Mouse (Mus musculus) hematopoietic stem cell, adult 5-6 weeks (primary cell): ENCODE measurements around the gene Pou6f1. TPM values are rescaled to one million over a fixed set of nuclear protein-coding genes. Genes with fewer than 3 reads are reported as not detected.

Source experiments
- ATAC-seq, 2 experiments: fragments of 125-278 bp in 1 of 2; replicated peaks in 1 of 2; 2 replicates each; pipeline ENCODE4 v1.8.0; 2016 to 2017; ENCODE audit warnings: inconsistent platforms in 2 of 2, mild to moderate bottlenecking in 2 of 2, moderate number of reproducible peaks in 2 of 2, low read depth in 1 of 2, moderate TSS enrichment in 1 of 2; ENCODE audit not compliant: low FRiP score in 2 of 2, poor library complexity in 2 of 2, severe bottlenecking in 2 of 2, insufficient read depth in 1 of 2, low TSS enrichment in 1 of 2
- total RNA-seq: library from RNA; stranded (forward); fragments of 172-1452, 232-1000 nt; gene quantifications from 2 replicates; pipeline ENCODE4 v1.2.3, GENCODE M21; 2017

The Pou6f1 gene
- total RNA-seq, 1 experiment from 2014 or later, result 1.6 TPM

DNA sequence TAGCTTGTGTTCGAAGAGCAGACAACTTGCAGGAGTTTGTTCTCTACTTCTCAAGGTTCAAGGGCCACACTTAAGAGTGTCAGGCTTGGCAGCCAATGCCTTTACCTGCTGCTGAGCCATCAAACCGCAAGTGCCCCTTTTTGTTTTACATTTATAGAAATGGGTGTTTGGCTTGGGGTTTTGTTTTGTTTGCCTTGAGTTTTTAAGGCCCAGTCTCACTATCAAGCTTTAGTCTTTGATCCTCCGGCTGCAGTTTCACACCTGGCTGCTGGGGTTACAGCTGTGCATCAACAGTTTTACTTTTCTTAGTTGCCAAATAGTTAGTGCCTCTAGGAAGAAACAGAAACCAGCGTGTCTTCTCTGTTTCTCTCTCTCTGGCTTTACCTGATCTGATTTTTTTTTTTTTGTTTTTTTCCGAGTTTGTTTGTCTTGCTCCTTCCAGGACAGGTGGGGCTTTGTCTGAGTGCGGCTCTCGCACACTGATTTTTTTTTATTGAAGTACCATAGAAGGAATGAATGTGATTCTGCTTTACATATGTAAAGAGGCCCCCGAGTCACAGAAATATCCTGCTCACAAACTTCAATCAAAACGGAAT is 1.4 kb downstream of the Pou6f1 start:
- ATAC-seq, result no peak

DNA sequence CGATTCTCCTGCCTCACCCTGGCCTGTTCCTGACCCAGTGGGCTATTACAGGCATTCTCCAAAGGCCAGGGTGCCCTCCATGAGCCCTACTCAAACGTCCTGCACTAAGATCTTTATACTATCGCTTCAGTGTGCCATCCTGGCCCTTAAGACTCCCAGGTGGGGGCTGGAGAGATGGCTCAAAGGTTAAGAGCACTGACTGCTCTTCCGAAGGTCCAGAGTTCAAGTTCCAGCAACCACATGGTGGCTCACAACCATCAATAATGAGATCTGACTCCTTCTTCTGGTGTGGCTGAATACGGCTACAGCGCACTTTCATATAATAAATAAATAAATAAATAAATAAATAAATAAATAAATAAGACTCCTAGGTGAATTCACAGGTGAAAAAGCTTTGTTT is 7.0 kb downstream of the Pou6f1 start:
- no peak for ATAC-seq

DNA sequence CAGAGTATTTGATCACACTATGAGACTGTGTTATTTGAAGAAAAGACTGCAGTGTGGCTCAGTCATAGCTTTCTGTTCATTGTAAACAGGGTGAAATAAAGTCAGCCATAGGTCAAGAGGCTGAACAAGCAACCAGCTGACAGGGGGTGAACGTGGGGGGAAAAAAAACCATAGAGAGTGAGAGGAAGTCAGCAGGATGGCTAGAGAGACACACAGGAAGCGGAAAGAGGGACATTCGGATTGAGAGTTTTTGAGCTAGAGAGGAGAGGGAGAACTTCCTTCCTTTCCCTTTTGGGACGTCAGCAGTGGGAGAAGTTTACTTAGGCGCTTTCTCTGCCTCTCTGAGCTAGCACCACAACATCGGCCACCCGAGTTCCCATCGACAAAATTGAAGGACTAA is 9.3 kb downstream of the Pou6f1 start:
- ATAC-seq, result no peak

DNA sequence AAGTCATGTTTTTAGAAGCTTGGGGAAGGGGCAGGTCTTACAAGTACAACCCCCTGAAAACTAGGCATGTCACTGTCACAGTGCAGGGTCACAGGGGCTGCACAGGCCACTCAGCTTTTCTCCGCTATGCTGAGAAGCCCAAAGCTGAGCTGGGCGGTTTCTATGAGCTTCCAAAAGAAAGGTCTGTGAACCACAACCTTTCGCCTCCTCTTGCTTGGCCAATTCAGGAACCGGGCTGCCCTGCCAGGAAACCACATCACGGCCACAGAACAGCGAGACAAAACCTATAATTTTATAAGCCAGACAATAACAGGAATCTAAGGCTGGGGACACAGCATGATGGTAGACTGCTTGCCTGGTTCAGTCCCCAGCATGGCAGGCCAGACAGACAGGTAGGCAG is 11.5 kb downstream of the Pou6f1 start:
- ATAC-seq, result peak; percentile 49 to 57; a peak in 1 of 4 replicates

DNA sequence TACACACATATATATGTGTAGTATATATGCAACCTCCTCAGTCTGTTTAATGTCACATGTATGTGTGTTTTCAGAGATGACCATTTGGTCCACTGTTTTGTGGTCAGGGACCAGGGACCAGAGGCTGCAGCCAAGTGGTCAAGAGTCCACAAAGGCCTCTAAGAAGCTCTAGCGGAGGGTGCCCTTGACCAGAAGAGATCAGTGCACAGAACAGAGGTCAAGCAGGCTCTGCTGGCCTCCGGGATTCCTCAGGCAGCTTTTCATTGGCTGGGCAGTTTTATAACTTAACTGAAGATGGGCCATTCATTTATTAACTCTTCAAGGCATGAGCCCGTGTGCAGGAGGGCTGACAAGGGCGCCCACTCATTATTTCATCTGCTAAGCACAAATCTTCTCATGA is 12.6 kb downstream of the Pou6f1 start:
- no peak for ATAC-seq

DNA sequence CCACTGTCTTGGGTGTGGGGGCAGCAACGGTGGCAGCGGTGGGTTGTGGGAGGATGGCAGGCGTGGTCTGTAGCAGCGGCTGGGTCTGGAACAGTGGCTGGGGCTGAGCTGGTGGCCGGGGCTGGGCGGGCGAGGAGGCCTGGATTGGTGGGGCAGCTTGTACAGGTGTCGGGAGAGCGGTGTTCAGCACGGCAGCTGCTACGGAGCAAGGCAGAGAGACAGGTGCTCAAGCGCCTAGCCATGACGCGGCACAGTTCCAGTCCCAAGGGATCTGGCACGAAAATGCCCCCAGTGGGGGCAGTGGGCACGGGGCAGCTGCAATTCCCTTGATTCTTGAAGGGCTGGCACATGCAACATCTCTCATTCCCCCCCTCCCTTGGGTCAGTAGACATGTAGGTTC is 13.9 kb downstream of the Pou6f1 start:
- ATAC-seq, result no peak

DNA sequence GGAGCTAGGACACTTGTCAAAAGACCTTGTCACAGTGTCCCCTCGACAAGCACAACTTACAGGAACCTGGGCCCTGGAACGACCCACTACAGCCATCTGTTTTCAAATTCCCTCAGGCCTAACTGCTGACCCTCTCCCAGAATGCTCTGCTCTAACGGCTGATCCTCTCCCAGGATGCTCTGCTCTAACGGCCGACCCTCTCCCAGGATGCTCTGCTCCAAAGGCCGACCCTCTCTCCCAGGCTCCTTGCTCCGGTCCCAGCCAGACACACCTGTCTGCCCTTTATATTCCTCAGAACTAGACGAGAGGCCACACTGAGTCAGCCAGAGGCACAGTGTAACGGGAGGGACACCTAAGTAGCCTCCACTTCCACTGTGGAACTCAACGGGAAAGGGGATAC is 19.7 kb downstream of the Pou6f1 start:
- ATAC-seq, result no peak

DNA sequence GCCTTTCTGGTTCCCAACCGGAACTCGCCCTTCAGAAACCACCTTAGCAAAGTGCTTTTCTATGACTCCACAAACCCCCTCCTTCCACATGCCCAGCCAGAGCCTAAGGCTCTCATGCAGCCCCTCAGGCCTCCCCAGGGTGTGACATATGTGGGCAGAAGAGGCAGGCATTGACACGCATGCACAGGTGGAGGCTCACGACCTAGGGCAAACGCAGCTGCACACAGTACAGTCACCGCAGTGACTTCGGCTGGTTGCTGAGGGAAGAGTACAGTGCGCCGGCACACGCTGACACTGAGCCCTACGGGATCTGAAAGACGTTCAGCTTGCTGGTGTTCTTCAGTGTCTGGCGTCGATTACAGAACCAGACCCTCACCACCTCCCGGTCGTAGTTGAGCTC is 21.8 kb downstream of the Pou6f1 start:
- no peak for ATAC-seq

DNA sequence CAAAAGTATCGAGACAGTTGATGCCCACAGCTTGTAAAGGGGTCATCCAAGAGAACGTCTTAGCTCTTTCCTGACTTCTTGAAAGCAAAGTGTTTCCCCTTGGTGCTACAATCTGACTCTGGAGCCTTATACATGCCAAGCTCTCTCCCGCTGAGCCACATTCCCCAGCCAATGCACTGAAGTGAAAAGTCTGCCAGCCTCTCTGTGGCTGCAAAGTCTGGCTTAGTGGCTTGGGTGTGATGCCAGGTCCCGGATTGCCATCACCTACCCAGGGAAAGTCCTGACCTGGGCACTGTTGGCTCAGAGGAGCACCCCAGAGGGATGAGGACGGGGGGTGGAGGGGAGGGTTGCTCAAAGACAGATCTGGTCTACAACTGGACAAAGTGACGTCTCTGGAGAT is 23.0 kb downstream of the Pou6f1 start:
- no peak for ATAC-seq

DNA sequence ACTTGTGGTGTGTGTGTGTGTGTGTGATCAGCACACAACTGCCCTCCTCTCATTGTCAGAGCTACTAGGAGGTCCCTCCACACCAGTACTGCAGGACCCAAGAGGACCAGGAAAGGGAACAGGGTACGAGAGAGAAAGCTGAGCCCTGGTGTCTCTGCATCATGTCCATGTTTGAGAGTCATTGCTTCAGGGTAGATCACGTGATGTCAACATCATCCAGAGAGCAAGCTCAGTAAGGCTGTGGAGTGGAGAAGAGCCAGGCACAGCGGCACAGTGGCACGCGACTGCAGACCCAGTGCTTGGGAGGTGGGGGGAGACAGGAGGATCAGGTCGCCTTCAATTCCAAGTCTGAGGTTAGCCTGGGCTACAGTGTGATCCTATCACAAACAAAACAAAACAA is 23.4 kb downstream of the Pou6f1 start:
- no peak for ATAC-seq

DNA sequence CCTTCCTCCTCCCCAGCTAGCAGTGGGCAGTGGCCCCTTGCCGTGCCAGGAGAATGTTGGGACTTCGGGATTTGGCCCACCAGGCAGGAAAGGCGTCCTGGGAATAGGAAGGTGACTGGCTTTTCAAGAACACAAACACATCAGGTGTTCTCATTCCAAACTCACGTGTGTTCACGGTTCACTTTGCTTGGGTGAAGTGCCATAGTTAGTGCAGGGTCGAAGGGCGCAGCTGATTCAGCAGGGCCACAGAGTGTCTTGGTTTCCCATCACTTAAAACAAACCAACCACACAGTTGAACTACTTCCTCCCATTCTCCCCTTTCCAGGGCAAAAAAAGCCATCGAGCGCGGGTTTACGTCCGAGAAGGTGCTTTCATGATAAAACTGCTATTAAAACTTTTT is 24.4 kb downstream of the Pou6f1 start:
- ATAC-seq, result no peak

DNA sequence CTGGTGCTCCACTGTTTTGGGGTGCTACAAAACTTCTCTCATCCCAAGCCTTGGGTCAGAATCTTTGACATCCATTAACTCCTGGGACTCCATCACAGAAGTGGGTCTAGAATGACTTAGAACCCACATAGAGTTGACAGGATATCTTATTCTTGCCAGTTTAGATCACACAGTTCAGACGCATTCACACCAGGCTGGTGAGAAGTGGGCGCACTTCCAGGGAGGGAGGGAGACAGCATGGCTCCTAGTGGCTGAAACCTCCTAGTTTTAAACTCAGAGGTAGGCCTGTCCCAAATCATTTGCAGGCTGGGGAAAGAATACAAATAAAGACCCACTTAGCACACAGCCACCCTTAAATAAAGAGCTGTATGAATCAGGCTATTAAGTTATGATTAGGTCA is 25.4 kb downstream of the Pou6f1 start:
- no peak for ATAC-seq

DNA sequence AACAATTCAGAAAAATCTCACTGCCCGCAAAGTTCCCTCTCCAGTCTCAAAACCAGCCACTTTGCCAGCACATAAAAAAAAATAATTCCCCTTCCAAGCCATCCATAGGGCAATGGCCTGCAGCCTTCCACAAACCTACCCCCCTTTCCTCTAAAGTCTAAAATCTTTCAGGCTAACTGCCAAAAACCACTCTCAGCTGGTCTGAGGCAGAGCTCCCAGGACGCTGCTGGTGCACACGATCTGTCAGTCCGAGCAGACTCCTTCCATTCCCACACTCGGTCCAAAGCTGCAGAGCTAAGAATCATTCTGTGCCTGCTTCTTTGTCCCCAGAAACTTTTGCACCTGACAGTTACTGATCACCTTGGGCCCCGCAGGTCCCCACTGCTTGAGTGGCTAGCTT is 25.8 kb downstream of the Pou6f1 start:
- ATAC-seq, result 0 out of 4 replicates have a peak, but pooled peaks of 1 of the 2 experiments have one; percentile 22

DNA sequence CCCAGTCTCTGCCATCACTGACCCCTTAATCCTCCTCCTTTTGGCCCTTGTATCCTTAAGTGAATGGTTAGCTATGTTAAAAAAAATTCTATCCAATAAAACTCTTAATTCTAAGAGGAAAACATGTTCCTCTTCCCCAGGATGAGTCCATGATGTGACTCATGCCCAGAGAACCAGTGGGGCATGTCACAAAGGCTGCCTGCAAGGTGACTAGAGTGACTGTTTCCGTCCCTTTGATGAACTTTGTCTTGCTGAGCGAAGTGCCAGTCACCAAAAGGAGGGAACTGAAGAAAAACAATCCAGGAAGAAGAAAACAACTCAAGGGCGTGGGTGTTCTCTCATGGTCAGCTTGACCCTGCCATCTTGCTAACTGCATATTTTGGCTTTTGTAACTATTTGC is 30.5 kb downstream of the Pou6f1 start:
- no peak for ATAC-seq

DNA sequence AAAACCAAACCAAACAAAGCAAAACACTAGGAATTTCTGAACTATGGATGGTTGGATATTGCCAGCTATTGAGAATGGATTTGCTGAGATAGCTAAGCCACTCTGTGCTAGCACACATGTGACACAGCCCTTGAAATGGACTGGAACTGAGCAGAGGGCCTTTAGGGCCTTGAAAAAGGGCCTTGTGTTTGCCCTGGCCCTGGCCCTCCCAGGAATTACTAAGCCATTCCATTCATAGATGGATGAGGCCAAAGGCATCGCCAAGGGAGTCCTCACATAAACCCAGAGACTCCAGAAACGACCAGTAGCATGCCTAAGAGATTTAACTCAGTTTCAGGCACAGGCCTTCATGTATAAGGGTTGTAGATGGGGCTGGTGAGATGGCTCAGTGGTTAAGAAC is 33.3 kb downstream of the Pou6f1 start:
- no peak for ATAC-seq

DNA sequence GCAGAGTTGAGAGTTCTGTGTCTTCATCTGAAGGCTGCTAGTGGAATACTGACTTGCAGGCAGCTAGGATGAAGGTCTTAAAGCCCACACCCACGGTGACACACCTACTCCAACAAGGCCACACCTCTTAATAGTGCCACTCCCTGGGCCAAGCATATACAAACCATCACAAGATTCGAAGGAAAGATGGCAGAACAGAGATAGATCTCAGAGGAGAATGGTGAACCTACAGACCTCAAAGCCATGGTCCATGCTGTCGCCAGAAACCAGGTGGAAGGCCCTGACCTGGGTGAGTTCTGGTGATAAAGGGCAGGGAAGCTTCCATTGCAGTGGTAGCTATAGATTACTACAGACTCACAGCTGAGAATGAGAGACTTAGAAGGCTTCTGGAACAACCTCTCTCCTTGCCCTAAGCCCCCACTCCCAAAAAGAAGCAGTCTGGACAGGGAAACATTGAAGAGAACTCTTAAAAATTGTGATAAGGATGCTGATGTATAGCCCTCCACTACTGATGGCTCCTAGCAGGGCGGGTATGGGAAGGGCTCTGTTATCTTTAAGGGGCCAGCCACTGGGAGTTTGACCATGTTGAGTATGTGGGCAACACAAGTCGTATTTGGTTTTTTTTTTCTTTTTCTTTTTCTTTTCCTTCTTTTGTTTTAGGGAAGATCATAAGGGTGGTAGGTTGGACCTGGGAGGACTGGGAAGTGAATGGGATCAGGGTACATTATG is 41.9 kb downstream of the Pou6f1 start:
- no peak for ATAC-seq

DNA sequence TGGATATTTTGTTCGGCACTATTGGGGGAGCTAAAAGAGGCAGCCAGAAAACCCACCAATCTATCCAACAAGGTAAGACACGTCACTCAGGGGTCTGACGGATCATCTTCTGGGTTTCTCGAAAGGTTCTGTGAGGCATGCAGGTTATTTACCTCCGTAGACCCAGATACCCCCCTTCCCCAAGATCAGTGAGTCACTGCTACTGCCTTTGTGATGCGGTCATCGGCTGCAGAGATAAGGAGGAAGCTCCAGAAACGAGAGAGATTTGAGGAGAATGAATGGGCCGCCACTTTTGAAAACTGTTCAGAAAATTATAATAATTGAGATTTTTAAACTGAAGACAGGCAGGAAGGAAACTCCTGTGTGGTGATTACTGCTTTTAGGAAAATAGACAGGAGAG is 43.4 kb downstream of the Pou6f1 start:
- ATAC-seq, result no peak

DNA sequence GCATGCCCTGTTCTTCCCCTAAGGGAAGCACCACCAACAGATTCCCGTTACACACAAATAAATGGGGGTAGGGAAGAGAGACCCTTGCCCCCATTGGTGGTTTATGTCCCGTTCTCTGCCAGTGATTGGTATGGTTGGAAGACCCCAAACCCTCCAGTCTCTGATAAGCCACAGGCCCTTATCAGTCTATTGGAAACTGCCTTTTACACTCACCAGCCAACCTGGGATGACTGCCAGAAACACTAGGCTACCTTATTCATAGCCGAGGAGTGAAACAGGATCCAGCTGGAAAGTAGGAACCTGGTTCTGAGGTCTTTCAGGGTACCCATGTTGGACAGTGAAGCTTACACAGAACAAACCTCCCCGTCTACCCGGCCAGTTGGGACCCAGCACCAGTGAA is 43.8 kb downstream of the Pou6f1 start:
- no peak for ATAC-seq
